Mouse (Mus musculus): ENCODE data around the gene Pacrg.

DNA sequence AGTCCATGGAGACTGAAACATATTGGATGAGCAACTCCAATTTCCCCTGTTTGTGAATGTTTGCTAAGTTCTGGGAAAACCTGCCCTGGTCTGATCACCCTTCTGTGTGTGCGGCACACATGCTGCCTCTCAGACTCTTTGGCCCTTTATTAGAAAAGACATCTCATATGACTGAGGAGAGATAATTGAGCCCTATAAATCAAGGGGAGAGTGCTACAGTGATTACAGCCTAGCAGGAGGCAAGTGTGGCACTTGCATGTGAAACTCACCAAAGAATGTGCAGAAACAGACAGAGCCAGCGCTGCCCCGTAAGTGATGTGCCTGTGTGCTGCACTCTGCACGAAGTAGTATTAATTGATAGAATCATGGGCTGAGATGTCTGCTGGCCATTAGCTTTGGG lies 383.7 kb downstream of the Pacrg start:
- TF ChIP-seq CEBPB (IDR thresholded peaks at IDR 0.05; ENCODE audit: low read depth): no peak
- TF ChIP-seq CTCF (IDR thresholded peaks at IDR 0.05; ENCODE audit: control insufficient read depth, insufficient read depth, insufficient read length): no peak
- TF ChIP-seq MAX (IDR thresholded peaks at IDR 0.05): no peak
- TF ChIP-seq MYOD1 (IDR thresholded peaks at IDR 0.05; ENCODE audit: control insufficient read depth, insufficient read length, low read depth): no peak
- no peak for TF ChIP-seq USF1 (IDR thresholded peaks at IDR 0.05; ENCODE audit: low read depth)
- no peak for TF ChIP-seq MYOG (IDR thresholded peaks at IDR 0.05; ENCODE audit: control insufficient read depth, extremely low read depth, insufficient read length)
